Mouse (Mus musculus) C2C12 (cell line): Measurements from ENCODE around the gene Ly6g6d.

Source experiments
- CTCF ChIP-seq: IDR thresholded peaks from one replicate; pipeline ENCODE4 v1.5.1; 2011; ENCODE audit not compliant: control insufficient read depth, insufficient read depth, insufficient read length
- MAX ChIP-seq: IDR thresholded peaks from one replicate; pipeline ENCODE4 v1.6.1; 2011; ENCODE audit warnings: mild to moderate bottlenecking, control low read depth
- MYOD1 ChIP-seq: IDR thresholded peaks from one replicate; pipeline ENCODE4 v1.6.1; 2011; ENCODE audit warnings: low read depth; ENCODE audit not compliant: control insufficient read depth, insufficient read length
- USF1 ChIP-seq: IDR thresholded peaks from one replicate; pipeline ENCODE4 v1.6.1; 2011; ENCODE audit warnings: low read depth, mild to moderate bottlenecking, control low read depth, moderate library complexity

DNA sequence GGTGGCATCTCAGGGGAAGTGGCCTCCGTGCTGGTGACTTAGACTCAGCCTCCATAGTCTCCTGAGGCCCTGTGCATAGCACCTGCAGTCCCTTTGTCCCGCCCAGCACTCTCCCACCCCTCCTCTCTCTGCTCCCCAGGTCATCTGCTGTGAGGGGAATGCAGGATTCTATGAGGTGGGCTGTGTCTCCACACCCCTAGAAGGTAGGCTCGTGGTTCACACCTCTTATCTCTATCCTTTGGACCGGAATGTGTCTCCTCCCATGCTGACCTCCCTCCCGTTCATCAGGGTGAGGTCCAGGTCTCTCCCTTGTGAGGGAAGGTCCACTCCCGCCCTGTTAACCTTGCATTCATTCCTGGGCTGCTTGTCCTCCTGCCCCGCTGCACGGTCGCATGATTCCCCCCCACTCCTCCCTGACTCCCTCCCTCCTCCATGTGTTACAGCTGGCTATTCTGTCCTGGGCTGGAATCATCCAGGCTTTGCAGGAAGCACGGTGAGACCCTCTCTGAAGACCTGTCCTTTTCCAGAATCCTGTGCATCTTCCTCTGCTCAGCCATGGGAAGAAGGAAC lies 22.4 kb upstream of the Ly6g6d start:
- TF ChIP-seq CTCF (no peak), MAX (no peak), USF1 (no peak), MYOD1 (no peak)
